Mouse (Mus musculus) hematopoietic stem cell, adult 5-6 weeks (primary cell): ENCODE measurements around the gene Gm5105. TPM values are rescaled to one million over a fixed set of nuclear protein-coding genes. Genes with fewer than 3 reads are reported as not detected.
A peak's percentile ranks its signal among the peaks of the same experiment; 100 is the strongest.

Experiments used
- ATAC-seq, 2 experiments: fragments of 125-278 bp in 1 of 2; replicated peaks in 1 of 2; 2 replicates each; pipeline ENCODE4 v1.8.0; 2016 to 2017; ENCODE audit warnings: inconsistent platforms in 2 of 2, mild to moderate bottlenecking in 2 of 2, moderate number of reproducible peaks in 2 of 2, low read depth in 1 of 2, moderate TSS enrichment in 1 of 2; ENCODE audit not compliant: low FRiP score in 2 of 2, poor library complexity in 2 of 2, severe bottlenecking in 2 of 2, insufficient read depth in 1 of 2, low TSS enrichment in 1 of 2
- total RNA-seq: library from RNA; stranded (forward); fragments of 172-1452, 232-1000 nt; gene quantifications from 2 replicates; pipeline ENCODE4 v1.2.3, GENCODE M21; 2017

Gene Gm5105
- total RNA-seq, 1 experiment from 2014 or later, result not detected

GRCm38 (mm10) chr3:138049555-138049954, 17.6 kb downstream of the Gm5105 start:
- no peak for ATAC-seq

GRCm38 (mm10) chr3:138043316-138043715, 23.9 kb downstream of the Gm5105 start:
- no peak for ATAC-seq

- no peak for ATAC-seq
Measured at GRCm38 (mm10) chr3:138041591-138042301, 25.4 kb downstream of the Gm5105 start.

GRCm38 (mm10) chr3:138040938-138041337, 26.2 kb downstream of the Gm5105 start:
- no peak for ATAC-seq

GRCm38 (mm10) chr3:138033986-138034385, 33.2 kb downstream of the Gm5105 start:
- no peak for ATAC-seq

GRCm38 (mm10) chr3:138030563-138030962, 36.6 kb downstream of the Gm5105 start:
- ATAC-seq, result no peak

GRCm38 (mm10) chr3:138029351-138029750, 37.8 kb downstream of the Gm5105 start:
- peak; percentile 58 to 61; a peak in 3 of 4 replicates for ATAC-seq

GRCm38 (mm10) chr3:138027575-138028362, 39.4 kb downstream of the Gm5105 start:
- no peak for ATAC-seq

- ATAC-seq, result peak in 1 of 2 experiments; percentile 53; a peak in 1 of 4 replicates
Measured at GRCm38 (mm10) chr3:138026286-138026685, 40.9 kb downstream of the Gm5105 start.

- ATAC-seq, result no peak
Measured at GRCm38 (mm10) chr3:138022651-138023050, 44.5 kb downstream of the Gm5105 start.

- no peak for ATAC-seq
Measured at GRCm38 (mm10) chr3:138022003-138022402, 45.2 kb downstream of the Gm5105 start.

- no peak for ATAC-seq
Measured at GRCm38 (mm10) chr3:138016810-138017209, 50.4 kb downstream of the Gm5105 start.

GRCm38 (mm10) chr3:138014725-138015124, 52.5 kb downstream of the Gm5105 start:
- ATAC-seq, result no peak

GRCm38 (mm10) chr3:138012351-138012750, 54.8 kb downstream of the Gm5105 start:
- no peak for ATAC-seq

- peak in 1 of 2 experiments; percentile 39; a peak in 1 of 4 replicates for ATAC-seq
Measured at GRCm38 (mm10) chr3:138008152-138008551, 59.0 kb downstream of the Gm5105 start.

- no peak for ATAC-seq
Measured at GRCm38 (mm10) chr3:138006896-138007295, 60.3 kb downstream of the Gm5105 start.

GRCm38 (mm10) chr3:138003264-138003663, 63.9 kb downstream of the Gm5105 start:
- ATAC-seq, result no peak

GRCm38 (mm10) chr3:138002545-138002944, 64.6 kb downstream of the Gm5105 start:
- ATAC-seq, result no peak
